Mouse (Mus musculus): ENCODE data around the gene Spata2l.
"Not testable (repeated sequence)": the region's sequence is repeated elsewhere in the genome, so short reads cannot be mapped to it uniquely, and the experiment has no call there.

Gene Spata2l

DNA sequence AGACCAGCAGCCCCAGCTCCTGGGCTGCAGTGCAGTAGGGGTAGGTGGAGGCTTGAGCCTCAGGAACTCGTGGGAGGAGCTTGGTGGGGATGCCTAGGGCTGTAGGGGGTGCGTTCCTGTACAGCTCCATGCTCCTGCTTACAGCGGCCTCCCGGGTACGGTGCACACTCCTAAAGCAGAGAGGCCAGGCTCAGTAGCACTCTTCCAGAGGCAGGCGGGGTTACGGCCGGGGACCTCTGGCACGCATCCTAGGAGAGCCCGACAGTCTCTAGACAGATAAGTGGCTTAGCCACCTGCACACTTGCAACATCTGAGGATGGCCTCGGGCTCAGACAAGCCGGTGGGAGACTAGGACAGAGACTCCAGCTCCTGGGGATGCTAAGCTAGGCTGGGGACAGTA, 9.5 kb upstream of the Spata2l start:
- no peak for DNase-seq (ENCODE audit: low spot score)

DNA sequence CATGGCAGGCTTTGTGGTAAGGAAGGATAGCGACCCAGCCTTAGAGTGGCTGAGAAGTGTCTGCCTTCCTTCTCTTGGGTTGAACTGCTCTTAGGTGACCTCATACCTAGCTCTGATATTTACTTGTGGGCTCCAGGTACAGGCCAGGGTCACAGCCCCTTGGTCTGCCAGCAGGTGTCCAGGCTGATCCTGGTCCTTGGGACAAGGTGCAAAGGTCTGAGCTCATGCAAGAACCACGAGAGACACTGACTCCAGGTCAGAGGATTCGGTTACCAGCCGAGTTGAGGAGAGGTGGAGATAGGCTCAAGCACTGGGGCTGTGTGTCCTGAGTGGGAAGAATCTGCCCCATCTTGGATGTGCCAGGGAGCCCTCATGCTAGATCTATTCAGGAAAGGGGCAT, 8.3 kb upstream of the Spata2l start:
- DNase-seq (ENCODE audit: low spot score) = no peak

DNA sequence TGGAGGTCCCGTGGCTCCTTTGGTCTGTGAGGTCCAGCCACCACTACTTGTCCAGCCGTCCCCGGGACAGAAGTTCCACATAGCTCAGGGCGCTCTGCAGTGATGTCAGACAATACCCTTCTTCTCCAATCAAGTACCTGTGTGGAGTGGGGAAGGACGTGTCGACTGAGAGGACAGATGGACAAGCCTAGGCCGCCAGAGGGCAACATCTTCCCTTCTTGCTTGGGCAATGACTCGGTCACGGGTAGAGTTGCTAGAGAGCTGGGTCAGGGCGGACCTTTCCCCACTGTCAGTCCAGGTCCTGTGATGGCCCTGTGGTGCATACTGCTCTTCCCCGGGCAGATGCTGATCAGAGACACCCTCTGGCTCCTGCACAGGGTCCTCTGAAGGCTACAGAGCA, 7.0 kb upstream of the Spata2l start:
- DNase-seq (ENCODE audit: low spot score) = no peak

DNA sequence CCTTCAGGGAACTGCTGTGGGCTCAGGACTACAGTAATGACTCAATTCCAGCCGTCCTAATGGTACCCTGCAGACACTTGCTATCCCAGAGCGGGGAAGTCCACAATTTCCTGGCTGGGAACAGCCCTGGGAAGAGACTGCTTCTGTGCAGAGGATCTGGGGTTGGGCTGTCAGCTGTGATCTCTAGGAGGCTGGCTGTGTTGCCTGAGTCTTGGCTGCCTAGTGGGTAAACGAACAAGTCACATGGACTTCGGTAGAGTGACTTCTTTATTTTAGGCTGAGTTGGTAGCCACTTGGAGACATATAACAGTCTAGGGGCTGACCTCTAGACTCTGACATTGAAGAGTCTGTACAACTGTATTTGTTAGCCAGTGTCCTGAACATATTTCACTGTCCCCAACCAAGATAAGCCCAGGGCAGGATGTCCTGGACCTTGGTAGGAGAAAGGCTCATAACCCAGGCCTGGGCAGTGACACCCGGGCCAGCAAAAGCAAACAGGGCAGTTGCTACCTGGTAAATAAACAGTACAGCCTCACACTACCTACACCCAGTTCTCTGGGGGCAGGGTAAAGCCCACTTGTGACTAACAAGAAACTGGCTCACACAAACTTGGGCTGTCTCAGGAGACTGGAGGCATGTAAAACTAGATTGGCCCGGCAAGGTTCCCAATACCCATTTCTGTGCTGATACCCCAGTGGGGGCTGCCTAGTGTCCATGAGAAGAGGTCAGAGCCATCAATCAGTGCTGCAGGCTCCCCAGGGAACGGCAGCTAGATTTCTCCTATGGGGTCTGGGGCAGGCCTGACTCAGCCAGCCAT, 6.3 kb upstream of the Spata2l start:
- DNase-seq (ENCODE audit: low spot score) = no peak

DNA sequence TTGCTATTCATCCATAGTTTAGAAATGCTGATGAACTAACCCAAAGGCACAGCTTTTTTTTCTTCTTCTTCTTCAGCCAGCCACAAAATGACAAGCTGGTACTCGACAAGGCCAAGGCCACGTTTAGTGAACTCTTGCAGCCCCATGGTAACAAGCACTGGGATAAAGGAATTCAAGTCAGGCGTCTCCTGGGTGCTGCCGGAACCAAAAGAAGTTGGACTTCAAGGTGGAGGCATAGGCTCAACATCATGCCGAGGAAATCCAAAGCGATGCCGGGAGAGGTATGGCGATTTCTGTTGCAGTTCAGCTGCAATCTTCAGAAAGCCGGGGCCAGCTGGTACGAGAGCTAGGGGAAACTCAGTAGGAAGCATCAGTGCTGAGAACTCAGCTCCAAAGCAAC, 3.4 kb upstream of the Spata2l start:
- no peak for DNase-seq (ENCODE audit: low spot score)

DNA sequence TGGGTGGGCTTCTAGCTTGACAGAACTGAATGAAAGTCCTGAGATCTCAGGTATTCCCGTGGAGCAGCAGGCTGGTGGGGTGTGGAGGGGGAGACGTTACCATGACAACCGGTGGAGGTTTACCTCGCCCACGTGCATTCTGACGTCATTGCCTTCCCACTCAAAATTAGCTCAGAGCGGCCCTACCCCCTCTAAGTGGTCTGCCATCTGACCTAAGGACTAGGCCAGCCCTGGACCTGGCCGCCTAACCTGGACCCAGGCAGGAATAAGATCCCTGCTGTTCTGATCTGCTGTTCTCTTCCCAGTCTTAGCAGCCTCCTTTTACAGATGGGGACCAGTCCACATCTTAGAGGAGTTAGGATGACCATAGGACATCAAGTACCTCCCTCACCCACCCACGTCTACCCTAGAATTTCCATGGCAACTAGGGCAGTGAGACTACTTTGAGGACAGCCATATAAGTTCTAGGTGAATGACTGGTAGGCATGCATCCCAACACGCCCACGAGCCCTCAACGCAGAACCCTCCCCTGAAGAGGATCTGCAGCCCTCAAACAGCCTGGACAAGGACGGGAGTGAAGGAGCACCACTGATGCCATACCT, 1.0 kb downstream of the Spata2l start:
- no peak for DNase-seq (ENCODE audit: low spot score)

DNA sequence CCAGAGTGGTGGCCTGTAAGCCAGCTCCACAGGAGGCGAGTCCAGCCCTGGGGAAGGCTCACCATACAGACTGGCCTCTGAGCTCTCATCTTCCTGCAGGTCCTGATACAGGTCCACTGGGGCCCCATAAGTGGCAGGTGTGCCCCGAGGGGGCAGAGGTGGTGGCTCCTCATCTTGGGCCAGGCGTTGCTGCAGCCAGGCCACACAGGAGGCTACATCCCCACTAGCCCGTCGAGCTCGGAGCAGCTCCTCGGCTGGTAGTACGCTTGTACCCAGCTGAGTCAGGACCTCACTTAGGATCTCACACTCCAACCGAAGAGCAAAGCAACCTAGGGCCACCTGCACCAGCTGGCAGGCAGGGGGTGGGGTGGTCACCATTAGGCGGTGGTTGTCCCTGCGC, 2.3 kb downstream of the Spata2l start:
- DNase-seq (ENCODE audit: low spot score) = no peak

DNA sequence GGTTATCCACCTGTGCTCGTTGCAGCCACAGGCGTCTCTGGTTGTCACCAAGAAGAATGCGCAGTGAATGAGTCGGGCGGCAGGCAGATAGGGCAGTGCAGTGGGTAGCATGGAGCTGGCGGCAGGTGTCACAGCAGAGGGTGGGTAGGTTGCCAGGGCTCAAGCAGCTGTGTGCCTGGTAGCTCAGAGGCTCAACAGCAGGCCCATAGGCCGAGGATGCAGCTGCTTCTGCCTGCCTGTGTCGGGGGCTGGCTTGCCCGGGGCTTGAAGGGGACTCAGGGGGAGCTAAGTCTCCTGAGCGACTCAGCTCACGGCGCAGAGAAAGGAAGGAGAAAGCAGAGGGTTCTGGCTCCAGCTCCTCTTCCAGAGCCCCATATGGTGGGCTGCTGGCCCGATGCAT, 2.7 kb downstream of the Spata2l start:
- no peak for DNase-seq (ENCODE audit: low spot score)

DNA sequence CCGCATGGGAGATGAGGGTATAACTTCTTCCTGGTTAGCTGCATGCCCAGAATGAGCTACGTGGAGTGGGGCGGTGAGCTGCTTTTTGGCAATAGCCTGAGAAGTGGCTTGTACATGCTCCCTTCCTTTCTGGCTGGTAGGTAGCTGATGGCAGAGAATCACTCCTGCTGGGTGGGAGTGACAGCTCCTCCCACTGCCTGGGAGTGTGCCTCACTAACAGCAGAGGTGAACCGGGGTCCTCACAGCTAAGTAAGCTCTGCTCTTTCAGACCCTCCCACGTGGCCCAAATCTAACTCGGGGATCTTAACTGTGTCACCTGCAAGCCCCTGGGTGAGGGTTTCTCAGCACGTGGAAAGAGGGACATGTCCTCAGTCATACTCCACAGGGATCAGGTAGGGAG, 3.5 kb downstream of the Spata2l start:
- DNase-seq (ENCODE audit: low spot score) = no peak

DNA sequence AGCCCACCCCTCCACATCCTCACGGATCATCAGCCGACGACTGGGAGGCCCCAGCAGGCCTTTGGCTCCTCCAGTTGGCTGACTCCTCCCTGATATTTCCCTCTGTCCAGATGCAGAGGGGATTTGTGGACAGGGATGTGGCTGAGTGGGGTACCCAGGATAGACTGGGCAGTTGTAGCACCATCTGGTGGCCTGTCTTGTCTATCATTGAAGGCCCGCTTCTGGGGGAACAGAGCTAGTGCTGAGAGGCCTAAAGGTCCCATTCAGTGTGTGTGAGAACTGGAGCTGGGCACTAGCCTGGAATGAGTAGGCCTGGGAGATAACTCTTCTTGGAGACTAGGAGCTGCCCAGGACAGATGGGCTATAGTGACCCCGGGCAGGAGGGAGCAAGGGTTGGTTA, 4.3 kb downstream of the Spata2l start:
- DNase-seq (ENCODE audit: low spot score) = no peak

DNA sequence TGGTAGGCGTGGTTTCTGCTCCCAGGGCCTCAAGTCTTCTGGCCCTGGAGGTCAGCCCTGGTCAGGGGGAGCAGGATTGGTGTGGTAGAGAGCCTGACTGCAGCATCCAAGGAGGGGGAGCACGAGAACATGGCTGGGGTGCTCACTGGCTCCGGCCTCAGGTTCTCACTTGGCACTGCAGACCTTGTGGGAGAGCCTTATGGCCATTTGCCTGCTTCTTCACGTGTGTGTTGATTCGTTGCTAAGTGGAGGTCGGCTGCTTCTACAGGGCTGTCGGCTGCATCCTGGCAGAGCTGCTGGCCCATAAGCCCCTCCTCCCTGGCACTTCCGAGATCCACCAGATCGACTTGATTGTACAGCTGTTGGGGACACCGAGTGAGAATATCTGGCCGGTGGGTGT, 5.7 kb downstream of the Spata2l start:
- DNase-seq (ENCODE audit: low spot score) = not testable (repeated sequence)

DNA sequence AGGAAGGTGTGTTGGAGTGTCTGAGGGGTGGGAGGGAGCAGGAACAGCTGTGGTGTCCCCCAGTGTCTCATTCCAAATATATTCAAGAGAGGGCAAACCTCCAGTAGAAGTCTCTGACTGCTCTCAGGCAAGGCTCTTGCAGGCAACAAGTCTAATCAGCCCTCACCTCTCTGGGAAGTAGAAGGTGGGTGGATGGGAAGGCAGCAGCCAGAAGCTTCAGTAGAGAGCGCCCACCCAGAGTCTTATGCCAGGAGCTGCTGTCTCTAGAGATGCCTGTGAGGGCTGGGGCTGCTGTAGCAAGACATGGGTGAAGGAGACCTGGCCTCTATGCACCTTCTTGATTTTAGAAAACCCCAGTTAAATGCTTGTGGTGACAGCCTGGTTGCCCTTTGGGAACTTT, 7.6 kb downstream of the Spata2l start:
- no peak for DNase-seq (ENCODE audit: low spot score)

DNA sequence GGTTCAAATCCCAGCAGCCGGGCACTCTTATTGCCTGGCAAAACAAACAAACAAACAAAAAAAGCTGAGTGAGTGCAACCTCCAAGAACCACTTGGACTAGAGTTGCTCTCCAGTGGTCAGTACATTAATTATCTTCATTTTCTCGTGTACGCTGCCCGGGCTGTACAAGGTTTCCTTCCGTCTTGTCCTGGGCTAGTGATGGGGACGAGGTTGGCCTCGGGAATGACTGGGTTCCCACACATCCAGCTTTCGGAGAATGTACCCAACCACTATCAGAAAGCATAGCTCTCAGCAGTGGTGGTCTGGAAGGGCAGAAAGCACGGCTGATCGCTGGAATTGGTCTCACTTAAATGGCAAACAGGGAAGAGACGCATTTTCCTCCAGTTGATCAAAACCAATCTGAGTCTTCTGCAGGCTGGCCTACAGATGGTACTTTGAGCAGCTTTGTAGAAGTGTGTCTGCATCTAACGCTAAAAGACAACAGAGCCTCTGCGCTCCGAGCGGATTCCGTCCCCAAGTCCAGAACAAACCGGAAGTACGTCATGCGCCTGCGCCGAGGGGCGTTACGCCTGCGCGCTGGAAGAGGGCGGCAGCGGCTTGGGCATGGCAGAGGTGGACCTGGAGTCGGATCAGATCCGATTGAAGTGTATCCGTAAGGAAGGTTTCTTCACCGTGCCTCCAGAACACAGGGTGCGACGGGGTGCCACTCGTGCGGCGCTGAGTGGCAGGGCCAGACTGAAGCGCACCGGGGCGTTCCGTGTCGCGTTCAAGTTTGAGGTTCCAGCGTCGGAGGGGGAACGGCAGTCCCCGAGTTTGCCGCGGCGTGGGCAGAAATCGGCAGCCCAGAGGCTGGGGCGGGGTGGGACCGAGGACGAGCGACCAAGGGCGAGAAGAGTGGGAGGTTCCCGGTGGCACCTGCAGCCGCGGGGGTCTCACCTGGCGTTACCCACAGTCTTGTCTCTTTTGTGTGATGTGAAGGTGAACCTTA, 11.5 kb downstream of the Spata2l start, which contains the start of gene Cdk10:
Gene Cdk10, plus strand, starts transcription at position 565 of the 989 bp plus-strand sequence.
- DNase-seq (ENCODE audit: low spot score) = peak; percentile 92

DNA sequence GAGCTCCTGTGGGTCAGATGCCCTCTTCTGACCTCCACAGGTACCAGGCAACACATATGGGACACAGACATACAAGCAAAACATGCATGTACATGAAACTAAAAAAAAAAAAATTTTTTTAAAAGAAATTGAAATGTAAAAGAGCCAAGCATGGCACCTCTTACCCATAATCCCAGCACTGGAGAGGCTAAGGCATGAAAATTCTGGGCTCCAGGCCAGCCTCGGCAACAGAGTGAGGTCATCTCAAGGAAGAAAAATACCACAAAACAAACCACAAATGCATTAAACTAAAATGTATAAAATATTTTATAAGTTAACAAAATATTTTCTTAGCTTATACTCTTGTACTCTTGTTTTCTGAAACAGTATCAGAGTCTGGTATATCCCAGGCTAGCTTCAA, 15.1 kb downstream of the Spata2l start:
- DNase-seq (ENCODE audit: low spot score) = no peak

DNA sequence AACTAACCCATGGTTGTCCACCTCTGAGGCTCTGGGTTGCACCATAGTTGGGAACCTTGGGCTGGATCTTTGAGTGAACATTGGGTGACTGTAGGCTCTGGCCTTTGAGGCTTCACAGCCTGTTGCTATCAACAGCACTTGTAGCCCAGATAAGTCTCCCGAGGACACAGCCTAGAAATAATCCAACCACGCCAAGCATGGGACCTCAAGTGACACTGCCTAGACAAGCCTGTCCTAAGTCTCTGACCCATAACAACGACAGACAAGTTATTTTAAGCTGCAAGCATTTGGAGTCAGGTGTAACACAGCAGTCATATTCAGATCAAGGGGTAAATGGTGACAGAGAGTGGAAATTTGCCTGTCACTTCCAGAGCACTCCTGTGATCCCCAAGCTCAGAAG, 20.6 kb downstream of the Spata2l start:
- DNase-seq (ENCODE audit: low spot score) = no peak

DNA sequence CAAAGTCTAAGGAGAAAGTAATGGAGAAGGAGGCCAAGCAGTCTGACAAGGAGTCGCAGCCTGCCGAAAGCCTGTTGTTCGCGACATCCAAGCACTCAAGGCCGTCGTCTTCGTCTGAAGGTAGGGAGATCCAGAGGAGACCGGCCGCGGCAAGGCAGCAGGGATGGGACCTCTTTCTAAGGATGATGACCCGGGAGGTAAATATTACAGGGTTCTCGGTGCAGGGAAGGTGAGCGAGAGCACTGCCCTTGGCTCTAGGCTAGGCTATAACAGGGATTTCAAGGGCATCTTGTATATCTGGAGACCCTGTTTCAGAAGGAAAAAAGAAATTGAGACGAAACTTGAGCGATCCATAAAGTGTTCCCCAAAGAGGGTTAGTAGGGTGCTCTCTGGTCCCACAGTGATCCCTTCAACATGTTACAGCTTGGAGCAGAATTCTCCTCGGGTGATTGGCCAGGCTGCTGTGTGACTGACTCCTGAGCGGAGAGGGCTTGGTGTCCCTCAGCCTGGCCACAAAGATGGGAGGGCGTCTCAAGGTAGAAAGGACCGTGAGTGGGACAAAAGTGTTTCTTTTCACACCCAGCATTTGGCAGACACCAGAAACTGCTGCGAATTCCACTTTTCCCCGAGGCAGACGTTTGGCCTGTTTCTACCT, 22.8 kb downstream of the Spata2l start:
- no peak for DNase-seq (ENCODE audit: low spot score)

DNA sequence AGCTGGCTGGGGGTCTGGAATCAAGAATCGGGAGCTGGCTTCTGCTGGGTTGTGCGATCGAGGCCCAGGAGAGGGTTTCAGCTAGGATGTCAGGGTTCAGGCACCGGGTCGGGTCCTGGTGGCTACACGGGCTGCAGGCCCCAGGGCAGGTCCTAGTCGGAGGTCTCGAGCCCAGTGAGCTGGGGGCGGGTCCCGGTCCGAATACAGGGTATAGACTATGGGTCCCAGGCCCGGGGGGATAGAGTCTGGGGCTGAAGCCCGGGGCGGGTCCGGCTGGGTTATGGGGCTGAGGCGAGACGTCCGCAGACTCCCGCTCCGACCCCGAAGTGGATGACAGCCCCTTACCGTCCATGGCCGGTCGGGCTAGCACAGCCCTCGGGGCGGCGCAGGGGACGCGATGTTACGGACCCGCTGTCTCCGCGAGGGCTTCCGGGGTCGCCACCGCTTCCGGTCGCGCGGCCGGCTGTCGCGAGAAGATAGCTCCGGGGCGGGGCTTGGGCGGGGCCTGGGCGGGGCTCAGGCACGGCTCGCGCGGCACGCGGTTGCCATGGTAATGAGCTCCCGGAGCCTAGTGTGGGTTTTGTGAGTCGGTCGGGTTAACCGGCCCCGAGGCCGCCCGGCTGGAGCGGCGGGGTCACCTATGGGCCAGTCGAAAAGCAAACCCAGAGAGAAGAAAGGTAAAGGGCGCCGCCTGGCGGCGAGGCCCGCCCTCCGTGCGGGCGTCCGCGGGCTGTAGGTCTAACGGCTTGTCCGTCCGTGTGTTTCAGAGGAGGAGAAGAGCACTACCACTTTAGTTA, 23.5 kb downstream of the Spata2l start, which contains the start of the genes Chmp1a and Spata33:
Gene Chmp1a, minus strand, starts transcription at position 443 of the 797 bp plus-strand sequence.
Gene Spata33, plus strand, starts transcription at position 512 of the 797 bp plus-strand sequence.
- peak; percentile 85 for DNase-seq (ENCODE audit: low spot score)

DNA sequence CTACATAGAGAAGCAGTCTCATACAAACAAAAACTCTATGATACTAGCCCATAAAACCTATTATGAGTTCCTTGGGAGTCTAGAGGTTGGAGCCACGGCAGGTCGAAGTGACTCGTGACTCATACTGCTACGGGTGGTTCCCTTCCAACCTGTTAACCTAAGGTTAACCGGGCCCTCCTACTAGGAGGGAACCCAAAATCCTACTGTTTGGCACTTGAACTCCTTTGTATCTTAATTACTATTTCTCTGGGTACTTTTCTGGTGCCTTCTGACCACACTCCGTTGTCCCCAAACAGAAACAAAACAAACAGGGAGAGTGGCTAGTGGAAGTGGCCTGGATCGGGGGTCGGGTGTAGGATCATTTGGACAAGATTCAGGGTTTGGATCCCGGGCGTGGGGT, 24.2 kb downstream of the Spata2l start:
- no peak for DNase-seq (ENCODE audit: low spot score)

DNA sequence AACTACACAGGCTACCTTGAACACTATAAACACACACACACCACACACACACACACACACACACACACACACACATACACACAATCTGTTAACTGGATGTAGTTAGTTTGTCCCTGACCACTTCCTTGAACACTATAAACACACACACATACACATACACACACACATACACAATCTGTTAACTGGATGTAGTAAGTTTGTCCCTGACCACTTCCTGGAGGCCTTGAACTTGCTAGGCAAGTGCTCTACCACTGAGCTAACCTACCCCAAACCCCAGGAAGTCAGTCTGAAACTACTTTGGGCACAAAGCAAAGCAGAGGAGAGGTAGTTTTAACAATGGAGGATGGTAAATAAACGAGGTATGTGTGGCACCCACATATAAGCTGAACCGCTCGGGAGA, 32.5 kb downstream of the Spata2l start:
- no peak for DNase-seq (ENCODE audit: low spot score)

DNA sequence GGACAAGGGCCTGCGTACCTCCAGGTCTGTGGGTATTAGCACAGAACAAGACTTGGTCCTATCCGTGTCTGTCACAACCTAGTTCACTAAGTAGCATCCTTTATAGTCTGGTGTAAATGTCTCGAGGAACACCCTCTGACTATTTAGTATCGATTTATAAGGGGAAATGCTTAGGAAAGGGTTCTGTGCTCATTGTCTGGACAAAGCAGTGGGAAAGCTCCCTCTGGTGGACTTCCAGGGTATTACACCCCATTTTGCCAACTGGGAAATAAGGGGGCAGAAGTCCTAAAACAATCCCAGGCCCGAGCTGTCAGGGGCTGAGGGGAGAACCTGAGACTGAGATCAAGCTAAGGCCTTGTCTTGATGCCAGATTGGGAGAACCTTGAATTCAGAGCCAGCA, 33.7 kb downstream of the Spata2l start:
- peak; percentile 82 for DNase-seq (ENCODE audit: low spot score)

DNA sequence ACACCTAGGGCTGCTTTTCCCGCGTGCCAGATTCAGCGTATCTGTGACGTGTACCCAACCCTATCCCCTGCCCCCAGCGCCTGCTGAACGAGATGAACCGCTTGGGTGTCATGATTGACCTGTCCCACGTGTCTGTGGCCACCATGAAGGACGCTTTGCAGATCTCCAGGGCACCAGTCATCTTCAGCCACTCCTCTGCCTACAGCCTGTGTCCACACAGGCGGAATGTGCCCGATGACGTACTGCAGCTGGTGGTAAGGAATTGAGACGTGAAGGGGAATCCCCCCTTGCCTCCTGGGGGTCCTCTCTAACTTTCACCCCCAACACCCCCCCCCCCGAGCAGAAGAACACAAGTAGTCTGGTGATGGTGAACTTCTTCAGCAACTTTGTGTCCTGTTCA, 36.2 kb downstream of the Spata2l start:
- DNase-seq (ENCODE audit: low spot score) = no peak

Measured in ovary, postnatal 14 days (tissue).